Mouse (Mus musculus): Measurements from ENCODE around the gene Dnah5. TPM values are rescaled to one million over a fixed set of nuclear protein-coding genes. Genes with fewer than 3 reads are reported as not detected.
A peak's percentile ranks its signal among the peaks of the same experiment; 100 is the strongest.

Gene Dnah5
- polyA plus RNA-seq (2014; fragmentation: Nextera tagmentation; extraction: Ambion mirVana): 0.03 and 0.07 TPM in 2 replicates

GRCm38 (mm10) chr15:28203111-28204075 is at the start of gene Dnah5:
Gene Dnah5 (plus strand): TSS chr15:28203752.
- WGBS: 70% methylated on average over 20 of the region's 20 CpGs
- Histone ChIP-seq H3K4me3 (ENCODE audit: low read depth, low read length) (no peak within 1 kb of the TSS), H3K27ac (ENCODE audit: low read depth) (no peak within 1 kb of the TSS), H3K36me3 (ENCODE audit: control insufficient read depth, insufficient read depth, low read length) (no peaks in the 10 kb centered on the region), H3K27me3 (replicated peaks; ENCODE audit: control insufficient read depth, insufficient read depth, low read length) (no peaks in the 10 kb centered on the region), H3K4me1 (replicated peaks; ENCODE audit: control insufficient read depth, insufficient read depth, low read length) (no peaks in the 10 kb centered on the region), H3K9ac (ENCODE audit: low read length) (no peak within 1 kb of the TSS), H3K9me3 (ENCODE audit: control insufficient read depth, low read length) (no peaks in the 10 kb centered on the region), H3K4me2 (ENCODE audit: low read length) (no peak within 1 kb of the TSS)
- DNase-seq (ENCODE audit: low spot score): no peak
- ATAC-seq (replicated peaks; ENCODE audit: low FRiP score, low TSS enrichment, low read depth): no peak

- ATAC-seq (replicated peaks; ENCODE audit: low FRiP score, low TSS enrichment, low read depth) (peak; percentile 47), DNase-seq (ENCODE audit: low spot score) (peak; percentile 79)
- Histone ChIP-seq H3K27me3 (replicated peaks; ENCODE audit: control insufficient read depth, insufficient read depth, low read length) (no peaks in the 10 kb centered on the region), H3K27ac (ENCODE audit: low read depth) (no peak overlapping the region), H3K36me3 (ENCODE audit: control insufficient read depth, insufficient read depth, low read length) (no peaks in the 10 kb centered on the region), H3K4me1 (replicated peaks; ENCODE audit: control insufficient read depth, insufficient read depth, low read length) (peaks cover 10% of the 10 kb centered on the region), H3K4me3 (ENCODE audit: low read depth, low read length) (peak overlapping the region; percentile 21), H3K9ac (ENCODE audit: low read length) (no peak overlapping the region), H3K4me2 (ENCODE audit: low read length) (peak overlapping the region; percentile 47), H3K9me3 (ENCODE audit: control insufficient read depth, low read length) (no peaks in the 10 kb centered on the region)
- 8% methylated on average over 26 of the region's 27 CpGs for WGBS
These were observed 48.6 kb upstream of the Dnah5 start for GRCm38 (mm10) chr15:28154822-28155501.

DNA sequence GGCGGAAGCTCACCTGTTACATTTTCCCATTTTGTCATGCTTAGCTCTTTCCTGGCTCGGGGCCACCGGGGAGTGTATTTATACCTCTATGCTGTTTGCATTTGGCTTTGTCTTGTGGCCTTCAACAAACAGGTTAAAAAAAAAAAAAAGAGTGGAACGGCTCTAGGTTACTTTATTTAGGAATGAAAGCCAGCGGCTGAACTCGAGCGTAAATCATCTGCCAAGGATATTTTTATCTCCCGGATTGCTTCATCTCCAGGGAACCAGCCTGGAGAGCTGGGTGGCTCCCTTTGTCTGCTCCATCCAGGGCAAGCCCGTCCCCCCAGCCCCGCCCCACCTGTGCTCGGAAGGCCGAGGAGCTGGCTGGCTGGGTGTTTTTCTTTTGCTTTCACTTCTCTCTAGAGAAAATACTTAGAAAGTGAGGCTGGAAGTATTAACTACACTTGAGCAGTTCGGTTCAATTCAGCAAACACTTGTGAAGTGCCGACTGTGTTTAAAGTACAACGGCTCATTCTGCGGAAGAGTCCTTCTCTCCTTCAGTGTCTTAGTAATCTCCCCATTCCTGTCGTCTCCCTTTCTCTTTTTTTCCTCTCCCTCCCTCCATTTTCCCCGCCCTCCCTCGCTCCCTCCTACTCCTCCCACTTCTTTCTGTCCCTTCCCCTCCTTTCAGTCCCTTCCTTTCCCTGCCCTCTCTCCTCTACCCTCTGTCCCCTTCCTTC is 44.6 kb upstream of the Dnah5 start:
- WGBS: 2% methylated on average over 19 of the region's 19 CpGs
- ATAC-seq (replicated peaks; ENCODE audit: low FRiP score, low TSS enrichment, low read depth): peak; percentile 92
- H3K9me3 ChIP-seq (ENCODE audit: control insufficient read depth, low read length): no peaks in the 10 kb centered on the region
- H3K27me3 ChIP-seq (replicated peaks; ENCODE audit: control insufficient read depth, insufficient read depth, low read length): no peaks in the 10 kb centered on the region
- no peaks in the 10 kb centered on the region for H3K36me3 ChIP-seq (ENCODE audit: control insufficient read depth, insufficient read depth, low read length)
- H3K9ac ChIP-seq (ENCODE audit: low read length): peak overlapping the region; percentile 56
- peak overlapping the region; percentile 67 for H3K27ac ChIP-seq (ENCODE audit: low read depth)
- DNase-seq (ENCODE audit: low spot score): peak; percentile 85
- H3K4me1 ChIP-seq (replicated peaks; ENCODE audit: control insufficient read depth, insufficient read depth, low read length): peaks cover 10% of the 10 kb centered on the region
- H3K4me3 ChIP-seq (ENCODE audit: low read depth, low read length): peak overlapping the region; percentile 49
- peak overlapping the region; percentile 58 for H3K4me2 ChIP-seq (ENCODE audit: low read length)

- Histone ChIP-seq H3K9me3 (ENCODE audit: control insufficient read depth, low read length) (no peaks in the 10 kb centered on the region), H3K36me3 (ENCODE audit: control insufficient read depth, insufficient read depth, low read length) (no peaks in the 10 kb centered on the region), H3K27ac (ENCODE audit: low read depth) (no peak overlapping the region), H3K9ac (ENCODE audit: low read length) (no peak overlapping the region), H3K4me1 (replicated peaks; ENCODE audit: control insufficient read depth, insufficient read depth, low read length) (peaks cover 6% of the 10 kb centered on the region), H3K4me3 (ENCODE audit: low read depth, low read length) (no peak overlapping the region), H3K27me3 (replicated peaks; ENCODE audit: control insufficient read depth, insufficient read depth, low read length) (no peaks in the 10 kb centered on the region), H3K4me2 (ENCODE audit: low read length) (no peak overlapping the region)
- DNase-seq (ENCODE audit: low spot score) (peak; percentile 34), ATAC-seq (replicated peaks; ENCODE audit: low FRiP score, low TSS enrichment, low read depth) (no peak)
- 82% methylated on average over 2 of the region's 2 CpGs for WGBS
These were observed 41.3 kb upstream of the Dnah5 start for GRCm38 (mm10) chr15:28162291-28162690.

- DNase-seq (ENCODE audit: low spot score) (no peak), ATAC-seq (replicated peaks; ENCODE audit: low FRiP score, low TSS enrichment, low read depth) (no peak)
- H3K27ac ChIP-seq (ENCODE audit: low read depth): no peak overlapping the region
- H3K4me2 ChIP-seq (ENCODE audit: low read length): no peak overlapping the region
- no peaks in the 10 kb centered on the region for H3K36me3 ChIP-seq (ENCODE audit: control insufficient read depth, insufficient read depth, low read length)
- no peak overlapping the region for H3K9ac ChIP-seq (ENCODE audit: low read length)
- no peak overlapping the region for H3K4me3 ChIP-seq (ENCODE audit: low read depth, low read length)
- 83% methylated on average over 7 of the region's 7 CpGs for WGBS
- H3K27me3 ChIP-seq (replicated peaks; ENCODE audit: control insufficient read depth, insufficient read depth, low read length): no peaks in the 10 kb centered on the region
- no peaks in the 10 kb centered on the region for H3K9me3 ChIP-seq (ENCODE audit: control insufficient read depth, low read length)
- H3K4me1 ChIP-seq (replicated peaks; ENCODE audit: control insufficient read depth, insufficient read depth, low read length): no peaks in the 10 kb centered on the region
These were observed 38.3 kb upstream of the Dnah5 start for GRCm38 (mm10) chr15:28165234-28165633.

DNA sequence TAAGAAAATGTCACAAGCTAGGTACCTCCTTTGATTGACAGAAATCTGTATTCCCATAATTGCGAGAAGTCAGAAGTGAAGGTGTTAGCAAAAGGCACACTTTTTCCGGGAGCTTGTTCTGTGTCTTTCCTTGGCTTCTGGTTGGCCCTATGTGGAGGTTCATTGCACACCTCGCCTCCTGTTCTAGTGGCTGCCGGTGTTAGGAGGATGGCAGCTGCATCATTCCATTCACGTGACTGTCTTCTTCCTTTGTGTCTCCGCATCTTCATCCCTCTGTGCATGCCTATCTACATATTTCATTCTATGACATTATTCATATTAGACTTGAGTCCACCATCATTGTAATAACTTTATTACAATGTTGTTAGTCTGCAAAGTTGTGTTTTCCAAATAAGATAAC is 37.5 kb upstream of the Dnah5 start:
- no peak overlapping the region for H3K27ac ChIP-seq (ENCODE audit: low read depth)
- no peak for ATAC-seq (replicated peaks; ENCODE audit: low FRiP score, low TSS enrichment, low read depth)
- no peak overlapping the region for H3K9ac ChIP-seq (ENCODE audit: low read length)
- no peaks in the 10 kb centered on the region for H3K9me3 ChIP-seq (ENCODE audit: control insufficient read depth, low read length)
- 90% methylated on average over 6 of the region's 6 CpGs for WGBS
- no peak overlapping the region for H3K4me3 ChIP-seq (ENCODE audit: low read depth, low read length)
- H3K4me1 ChIP-seq (replicated peaks; ENCODE audit: control insufficient read depth, insufficient read depth, low read length): no peaks in the 10 kb centered on the region
- no peaks in the 10 kb centered on the region for H3K36me3 ChIP-seq (ENCODE audit: control insufficient read depth, insufficient read depth, low read length)
- no peaks in the 10 kb centered on the region for H3K27me3 ChIP-seq (replicated peaks; ENCODE audit: control insufficient read depth, insufficient read depth, low read length)
- H3K4me2 ChIP-seq (ENCODE audit: low read length): no peak overlapping the region
- DNase-seq (ENCODE audit: low spot score): no peak

- no peaks in the 10 kb centered on the region for H3K4me1 ChIP-seq (replicated peaks; ENCODE audit: control insufficient read depth, insufficient read depth, low read length)
- H3K27ac ChIP-seq (ENCODE audit: low read depth): no peak overlapping the region
- H3K36me3 ChIP-seq (ENCODE audit: control insufficient read depth, insufficient read depth, low read length): no peaks in the 10 kb centered on the region
- no peaks in the 10 kb centered on the region for H3K9me3 ChIP-seq (ENCODE audit: control insufficient read depth, low read length)
- H3K4me3 ChIP-seq (ENCODE audit: low read depth, low read length): no peak overlapping the region
- H3K27me3 ChIP-seq (replicated peaks; ENCODE audit: control insufficient read depth, insufficient read depth, low read length): no peaks in the 10 kb centered on the region
- no peak overlapping the region for H3K4me2 ChIP-seq (ENCODE audit: low read length)
- 89% methylated on average over 11 of the region's 11 CpGs for WGBS
- H3K9ac ChIP-seq (ENCODE audit: low read length): no peak overlapping the region
- no peak for DNase-seq (ENCODE audit: low spot score)
- no peak for ATAC-seq (replicated peaks; ENCODE audit: low FRiP score, low TSS enrichment, low read depth)
These were observed 24.6 kb upstream of the Dnah5 start for GRCm38 (mm10) chr15:28178951-28179350.

- Histone ChIP-seq H3K4me1 (replicated peaks; ENCODE audit: control insufficient read depth, insufficient read depth, low read length) (no peaks in the 10 kb centered on the region), H3K9me3 (ENCODE audit: control insufficient read depth, low read length) (no peaks in the 10 kb centered on the region), H3K9ac (ENCODE audit: low read length) (no peak overlapping the region), H3K4me3 (ENCODE audit: low read depth, low read length) (no peak overlapping the region), H3K27ac (ENCODE audit: low read depth) (no peak overlapping the region), H3K4me2 (ENCODE audit: low read length) (no peak overlapping the region), H3K27me3 (replicated peaks; ENCODE audit: control insufficient read depth, insufficient read depth, low read length) (no peaks in the 10 kb centered on the region), H3K36me3 (ENCODE audit: control insufficient read depth, insufficient read depth, low read length) (no peaks in the 10 kb centered on the region)
- no peak for ATAC-seq (replicated peaks; ENCODE audit: low FRiP score, low TSS enrichment, low read depth)
- no peak for DNase-seq (ENCODE audit: low spot score)
- WGBS: 66% methylated on average over 6 of the region's 6 CpGs
These were observed 24.0 kb upstream of the Dnah5 start for GRCm38 (mm10) chr15:28179556-28179955.
